ENCODE assay signal across 8 mouse cellular contexts in the genomic region with DNA sequence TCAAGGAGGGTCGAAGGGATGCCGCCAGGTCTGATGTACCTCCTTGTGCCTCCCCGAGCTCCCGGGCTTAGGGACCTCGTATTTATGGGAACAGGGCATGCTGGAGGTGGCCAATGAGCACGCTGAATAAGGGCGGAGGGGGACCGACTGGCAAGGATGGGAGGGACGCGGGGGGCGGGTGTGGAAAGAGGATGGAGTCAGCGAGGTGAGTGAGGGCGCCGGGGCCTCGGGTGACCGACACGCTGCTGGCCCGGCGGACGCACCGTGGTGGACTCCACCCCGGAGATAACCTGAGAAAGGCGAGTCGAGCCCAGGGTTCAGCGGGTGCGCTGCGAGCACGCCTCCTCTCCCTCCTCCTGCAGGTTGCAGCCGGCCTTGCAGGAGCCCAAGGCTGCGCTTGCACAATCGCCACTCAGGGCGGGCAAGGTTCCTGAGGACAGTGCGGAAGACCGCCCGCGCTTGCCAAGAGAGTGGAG. TPM values are rescaled to one million over a fixed set of nuclear protein-coding genes. Genes with fewer than 3 reads are reported as not detected.
A peak's percentile ranks its signal among the peaks of the same experiment; 100 is the strongest.
DNase-seq lines count a peak whose midpoint lies in the region; ATAC-seq and TF ChIP-seq lines count a peak whose summit lies in the region.

Gene Cyp24a1 (minus strand): TSS at position 55 of the 476 bp plus-strand sequence.

- peak; percentile 73; the same call in 1 of the 2 replicates for ATAC-seq in lung, embryonic 15.5 days (ENCODE audit: borderline replicate concordance, extremely low read depth, low FRiP score, low TSS enrichment)

- no peak within 1 kb of the TSS for H3K4me3 ChIP-seq in C2C12 (ENCODE audit: insufficient read depth, poor library complexity, severe bottlenecking)
- peak within 1 kb of the TSS; percentile 44 for H3K4me3 ChIP-seq in heart, embryonic 10.5 days
- peak within 1 kb of the TSS; percentile 14; the same call in 1 of the 2 replicates for H3K4me3 ChIP-seq in lung, embryonic 15.5 days

- no peaks in the 10 kb centered on the region for H3K36me3 ChIP-seq in C2C12 (ENCODE audit: control insufficient read depth, insufficient read depth)
- H3K36me3 ChIP-seq in heart, embryonic 10.5 days = no peaks in the 10 kb centered on the region
- H3K36me3 ChIP-seq in lung, embryonic 15.5 days = no peaks in the 10 kb centered on the region

- peak within 1 kb of the TSS; percentile 41 for H3K4me2 ChIP-seq in lung, embryonic 15.5 days

- no peaks in the 10 kb centered on the region for H3K9me3 ChIP-seq in heart, embryonic 10.5 days
- no peaks in the 10 kb centered on the region for H3K9me3 ChIP-seq in lung, embryonic 15.5 days

- H3ac ChIP-seq in C2C12 (ENCODE audit: control insufficient read depth, insufficient read length, low read depth) = no peak within 1 kb of the TSS

- H3K27ac ChIP-seq in heart, embryonic 10.5 days = no peak within 1 kb of the TSS
- no peak within 1 kb of the TSS for H3K27ac ChIP-seq in lung, embryonic 15.5 days

- DNase-seq in embryo, embryonic 10 days (ENCODE audit: low spot score) = peak; percentile 79
- DNase-seq in heart, embryonic 10.5 days (ENCODE audit: low spot score) = no peak
- peak; percentile 87 for DNase-seq in kidney, adult 9 months
- peak; percentile 60 for DNase-seq in retina, embryonic 14.5 days (ENCODE audit: low spot score)
- no peak for DNase-seq in spleen, postnatal 36 days (ENCODE audit: low spot score in 2 of 2)
- DNase-seq in layer of hippocampus, adult 18-20 months (ENCODE audit: low spot score in 2 of 2) = no peak

- no peaks in the 10 kb centered on the region for H3K79me2 ChIP-seq in C2C12 (ENCODE audit: control insufficient read depth, insufficient read depth)

- H3K27me3 ChIP-seq in C2C12 (ENCODE audit: control insufficient read depth, insufficient read depth, insufficient read length) = peaks cover 50% of the 10 kb centered on the region
- H3K27me3 ChIP-seq in heart, embryonic 10.5 days (ENCODE audit: insufficient read depth, poor library complexity, severe bottlenecking) = peaks cover 99% of the 10 kb centered on the region
- H3K27me3 ChIP-seq in lung, embryonic 15.5 days = peaks cover 73% of the 10 kb centered on the region

- peaks cover 16% of the 10 kb centered on the region for H3K4me1 ChIP-seq in heart, embryonic 10.5 days
- H3K4me1 ChIP-seq in lung, embryonic 15.5 days = peaks cover 16% of the 10 kb centered on the region

- under 1% methylated on average over 36 of the region's 36 CpGs for WGBS in heart, embryonic 10.5 days
- WGBS in lung, embryonic 15.5 days = under 1% methylated on average over 35 of the region's 36 CpGs

- TF ChIP-seq CTCF in C2C12 (IDR thresholded peaks at IDR 0.05; ENCODE audit: control insufficient read depth, insufficient read depth, insufficient read length) = no peak

- H3K9ac ChIP-seq in lung, embryonic 15.5 days = no peak within 1 kb of the TSS

- H3K79me3 ChIP-seq in C2C12 (ENCODE audit: low read depth) = no peaks in the 10 kb centered on the region

TF ChIP-seq in C2C12, 6 proteins besides CTCF, POLR2A, EP300 and RAD21:
- TF ChIP-seq MYOD1 (IDR thresholded peaks at IDR 0.05; ENCODE audit: control insufficient read depth, insufficient read length, low read depth) (no peak), MAX (IDR thresholded peaks at IDR 0.05) (no peak), USF1 (IDR thresholded peaks at IDR 0.05; ENCODE audit: low read depth) (no peak), CEBPB (IDR thresholded peaks at IDR 0.05; ENCODE audit: low read depth) (peak; percentile 32)

RNA-seq across cellular contexts. Expression of gene Cyp24a1, which starts in this region (rescaled TPM):
- polyA plus RNA-seq in C2C12 (2012; fragmentation: generic; extraction: Trizol) = not detected
- polyA plus RNA-seq in heart, embryonic 10.5 days (2016; fragmentation: Nextera tagmentation; extraction: Ambion mirVana) = not detected in 2 replicates
- not detected in 2 replicates for polyA plus RNA-seq in lung, embryonic 15.5 days (2015; fragmentation: Nextera tagmentation; extraction: Ambion mirVana)
- total RNA-seq in layer of hippocampus, adult 18-20 months (2021) = not detected

Comparison
In these comparisons a context has a peak if more than half of its experiments do, and no peak if none do; other contexts are left out.
1. Peak in ATAC-seq, H3K4me3 ChIP-seq and H3K4me2 ChIP-seq in lung, embryonic 15.5 days; RNA of the gene not detected or under 1 TPM.
2. DNase-seq: peak in embryo, embryonic 10 days (single experiment), kidney, adult 9 months (single experiment) and retina, embryonic 14.5 days (single experiment); none in heart, embryonic 10.5 days (single experiment), spleen, postnatal 36 days (0 of 2) and layer of hippocampus, adult 18-20 months (0 of 2).